Mouse (Mus musculus) cortical plate, adult 2 months (tissue): Measurements from ENCODE around the gene Nudt14.

Experiments used
- CTCF ChIP-seq: fragments of 200-500 bp; IDR thresholded peaks from 2 replicates; pipeline ENCODE4 v1.5.1; 2011; ENCODE audit warnings: mild to moderate bottlenecking, control low read depth, low read length; ENCODE audit not compliant: insufficient read depth; ENCODE audit errors: extremely low read depth
- POLR2A ChIP-seq: fragments of 200-500 bp; IDR thresholded peaks from 2 replicates; pipeline ENCODE4 v1.6.1; 2011; ENCODE audit warnings: mild to moderate bottlenecking, low read length, control low read depth; ENCODE audit not compliant: insufficient read depth; ENCODE audit errors: extremely low read depth

DNA sequence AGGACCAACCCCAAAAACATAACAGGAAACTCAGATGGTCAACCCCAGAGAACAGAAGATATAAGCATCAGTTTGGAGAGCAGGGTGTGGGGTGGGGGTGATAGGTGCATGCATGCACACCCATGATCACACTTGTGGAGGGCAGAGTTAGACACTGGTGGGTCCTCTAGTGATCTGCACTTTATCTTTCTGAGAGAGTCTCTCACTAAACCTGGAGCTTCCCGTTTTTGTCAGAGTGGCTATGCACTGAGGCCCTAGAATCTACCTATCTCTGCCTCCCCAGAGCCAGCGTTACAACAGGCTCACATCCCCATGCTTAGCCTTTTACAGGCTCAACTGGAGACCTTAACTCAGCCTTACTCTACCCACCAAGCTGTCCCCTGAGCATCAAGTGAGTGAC is 49.5 kb upstream of the Nudt14 start:
- TF ChIP-seq CTCF (no peak), POLR2A (no peak)
